Comparison of ENCODE assay signal across 9 mouse cellular contexts in the genomic region with DNA sequence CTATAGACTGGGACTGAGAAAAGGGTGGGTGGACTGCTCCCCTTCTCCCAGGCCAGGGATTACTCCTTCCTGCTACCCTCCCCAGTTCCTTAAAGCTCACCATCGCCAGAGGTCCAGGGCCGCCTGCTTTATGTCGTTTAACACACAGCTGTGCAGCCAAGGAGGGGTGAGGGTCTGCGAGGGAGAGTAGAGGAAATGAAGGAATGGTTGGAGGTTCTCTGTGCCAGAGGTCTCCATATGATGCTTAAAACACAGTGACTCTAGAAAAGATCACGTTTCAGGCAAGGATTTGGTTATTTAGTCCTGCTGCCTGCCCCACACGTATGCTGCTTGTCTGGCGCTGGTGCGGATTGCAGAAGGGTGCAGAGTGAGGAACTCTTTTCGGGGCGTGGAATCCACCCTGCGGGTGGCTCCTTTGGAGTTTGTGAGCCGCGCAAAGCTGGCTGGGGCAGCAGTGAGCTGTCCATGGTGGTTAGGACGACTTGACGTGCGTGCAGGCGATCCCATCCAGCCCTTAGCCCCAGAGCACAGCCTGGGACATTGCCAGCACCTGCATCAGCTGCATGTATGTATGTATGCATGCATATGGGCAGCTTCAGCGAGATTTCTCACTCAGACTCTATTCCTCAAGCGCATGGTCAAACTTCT. TPM values are rescaled to one million over a fixed set of nuclear protein-coding genes. Genes with fewer than 3 reads are reported as not detected.
A peak's percentile ranks its signal among the peaks of the same experiment; 100 is the strongest.
DNase-seq lines count a peak whose midpoint lies in the region; ATAC-seq lines count a peak whose summit lies in the region.
"Had no signal": no experiment of that assay in that cellular context is flagged by ENCODE, and none has a peak within 500 bp of the region (broad histone marks: within the 10 kb centered on the region; RNA-seq: fewer than 3 reads in every experiment).

No protein-coding gene starts in this region.

- intact Hi-C loops in gastrocnemius, postnatal 14 days (cut with DNase I; ENCODE audit: low total_unique reads): no loop called here

- 0 out of 2 replicates have a peak, but pooled peaks cover 6% of the 10 kb centered on the region for H3K4me1 ChIP-seq in limb, embryonic 11.5 days (ENCODE audit: control insufficient read depth, insufficient read depth, low read length)

- no peaks in the 10 kb centered on the region for H3K9me3 ChIP-seq in limb, embryonic 11.5 days (ENCODE audit: control insufficient read depth, low read length)

- no peak overlapping the region for H3K27ac ChIP-seq in limb, embryonic 11.5 days (replicated peaks; ENCODE audit: low read depth, low read length)

- H3K4me3 ChIP-seq in limb, embryonic 11.5 days (ENCODE audit: low read depth, low read length): no peak overlapping the region

- no peaks in the 10 kb centered on the region for H3K36me3 ChIP-seq in limb, embryonic 11.5 days (ENCODE audit: control insufficient read depth, insufficient read depth, low read length)

- peak; percentile 13 for DNase-seq in gastrocnemius, postnatal 14 days
- no peak for DNase-seq in gastrocnemius, postnatal 25 days
- DNase-seq in urinary bladder, postnatal 14 days (ENCODE audit: low spot score): peak; percentile 34
- DNase-seq in urinary bladder, postnatal 10 days (ENCODE audit: low spot score): no peak
- DNase-seq in limb, embryonic 11.5 days (ENCODE audit: low spot score): peak; percentile 80
- peak; percentile 54 for DNase-seq in ovary, postnatal 36 days (ENCODE audit: low spot score)
- no peak for DNase-seq in right cerebral cortex, postnatal 10 days (ENCODE audit: low spot score in 2 of 2)
- no peak for DNase-seq in B cell, adult 2 months

- no peak overlapping the region for H3K4me2 ChIP-seq in limb, embryonic 11.5 days (ENCODE audit: low read depth, severe bottlenecking)

- peaks cover 14% of the 10 kb centered on the region for H3K27me3 ChIP-seq in limb, embryonic 11.5 days (ENCODE audit: control insufficient read depth, insufficient read depth, low read length)
- H3K27me3 ChIP-seq: CH12.LX had no signal

- ATAC-seq in limb, embryonic 11.5 days (ENCODE audit: insufficient number of reproducible peaks, low FRiP score, low TSS enrichment, low read depth): peak; percentile 74

- H3K9ac ChIP-seq in limb, embryonic 11.5 days (ENCODE audit: low read length): no peak overlapping the region

- 3% methylated on average over 19 of the region's 19 CpGs for WGBS in limb, embryonic 11.5 days

RNA-seq across cellular contexts. Expression of a gene that starts 4.3 kb away (rescaled TPM):
- 1 to 10 TPM in 1 of 2 experiments, under 1 TPM in 1; 0.33 to 3.3 TPM for total RNA-seq in gastrocnemius, postnatal 14 days (2021)
- 1 to 10 TPM in 1 of 2 experiments, under 1 TPM in 1; 0.88 to 1.6 TPM for total RNA-seq in gastrocnemius, postnatal 25 days (2021)
- 1.3 and 2.3 TPM in 2 replicates for polyA plus RNA-seq in limb, embryonic 11.5 days (2014; fragmentation: Nextera tagmentation; extraction: Ambion mirVana)
- total RNA-seq: CH12.LX had no signal

Comparison
In these comparisons a context has a peak if more than half of its experiments do, and no peak if none do; other contexts are left out.
1. DNase-seq: peak in gastrocnemius, postnatal 14 days (single experiment), urinary bladder, postnatal 14 days (single experiment), limb, embryonic 11.5 days (single experiment) and ovary, postnatal 36 days (single experiment); none in gastrocnemius, postnatal 25 days (single experiment), urinary bladder, postnatal 10 days (single experiment), right cerebral cortex, postnatal 10 days (0 of 2) and B cell, adult 2 months (0 of 2).